Mouse (Mus musculus) ES-E14 (cell line): Measurements from ENCODE around the gene Nfyb. TPM values are rescaled to one million over a fixed set of nuclear protein-coding genes. Genes with fewer than 3 reads are reported as not detected.

Experiments used
- DNase-seq: peaks from one replicate; pipeline ENCODE4 v3.0.0-alpha.2; 2013; ENCODE audit warnings: low read depth, low spot score
- H3K27ac ChIP-seq: 2 replicates; pipeline ENCODE4 v1.5.1; 2012; ENCODE audit warnings: low read depth, mild to moderate bottlenecking, low read length, moderate library complexity, mixed read lengths; ENCODE audit not compliant: poor library complexity, insufficient read depth, severe bottlenecking
- H3K36me3 ChIP-seq: 2 replicates; pipeline ENCODE4 v1.6.1; 2012; ENCODE audit warnings: mild to moderate bottlenecking, low read length, moderate library complexity, mixed read lengths; ENCODE audit not compliant: control insufficient read depth, poor library complexity, insufficient read depth, severe bottlenecking
- H3K4me1 ChIP-seq, 2 experiments: fragments of 150-350 bp in 1 of 2; sonication (generic) in 1 of 2; 2 replicates each; pipeline ENCODE4 v1.6.1; 2012; ENCODE audit warnings: low read length in 2 of 2, mild to moderate bottlenecking in 1 of 2, mixed read lengths in 1 of 2; ENCODE audit not compliant: control insufficient read depth in 2 of 2, insufficient read depth in 2 of 2, poor library complexity in 1 of 2
- H3K4me3 ChIP-seq, 2 experiments: fragments of 150-350 bp in 1 of 2; sonication (generic) in 1 of 2; 2 replicates each; pipeline ENCODE4 v1.5.1; 2012; ENCODE audit warnings: low read length in 2 of 2, low read depth in 1 of 2, mild to moderate bottlenecking in 1 of 2, mixed read lengths in 1 of 2; ENCODE audit not compliant: insufficient read depth in 1 of 2, poor library complexity in 1 of 2, severe bottlenecking in 1 of 2
- H3K9ac ChIP-seq: 2 replicates; pipeline ENCODE4 v1.6.1; 2012; ENCODE audit warnings: low read depth, mild to moderate bottlenecking, low read length, mixed read lengths; ENCODE audit not compliant: poor library complexity, insufficient read depth, severe bottlenecking
- H3K9me3 ChIP-seq: fragments of 150-350 bp; sonication (generic); 2 replicates; pipeline ENCODE4 v1.6.1; 2012; ENCODE audit warnings: low read depth, mild to moderate bottlenecking, low read length; ENCODE audit not compliant: control insufficient read depth, insufficient read depth
- CHD2 ChIP-seq: IDR thresholded peaks from 2 replicates; pipeline ENCODE4 v1.6.1; 2014; ENCODE audit warnings: mild to moderate bottlenecking, low read depth, low read length, inconsistent platforms
- HCFC1 ChIP-seq: IDR thresholded peaks from 2 replicates; pipeline ENCODE4 v1.6.1; 2012; ENCODE audit warnings: low read length, inconsistent platforms, borderline replicate concordance; ENCODE audit not compliant: insufficient read depth
- MAFK ChIP-seq: IDR thresholded peaks from 2 replicates; pipeline ENCODE4 v1.6.1; 2014; ENCODE audit warnings: mild to moderate bottlenecking, low read depth, low read length, inconsistent platforms; ENCODE audit not compliant: insufficient read depth
- ZC3H11A ChIP-seq: IDR thresholded peaks from 2 replicates; pipeline ENCODE4 v1.6.1; 2012; ENCODE audit warnings: low read depth, mild to moderate bottlenecking, inconsistent platforms, low read length, borderline replicate concordance
- ZNF384 ChIP-seq: IDR thresholded peaks from 2 replicates; pipeline ENCODE4 v1.6.1; 2012; ENCODE audit warnings: low read depth, low read length, inconsistent platforms
- in situ Hi-C, 2 experiments: fragments of 600-800 bp; cut with MboI; formaldehyde crosslinking; loops; one replicate each; pipeline ENCODE4 v1.15.1; 2025; ENCODE audit warnings: low sequenced_read_pairs in 2 of 2, inconsistent platforms in 1 of 2; ENCODE audit not compliant: unreplicated experiment in 2 of 2
- total RNA-seq: library from RNA; depleted of rRNA; stranded (reverse); fragments of 300-350 nt; gene quantifications from 2 replicates; pipeline ENCODE4 v1.2.3, GENCODE M21; 2012

Gene Nfyb
- total RNA-seq, 1 experiment = 46.9 TPM

DNA sequence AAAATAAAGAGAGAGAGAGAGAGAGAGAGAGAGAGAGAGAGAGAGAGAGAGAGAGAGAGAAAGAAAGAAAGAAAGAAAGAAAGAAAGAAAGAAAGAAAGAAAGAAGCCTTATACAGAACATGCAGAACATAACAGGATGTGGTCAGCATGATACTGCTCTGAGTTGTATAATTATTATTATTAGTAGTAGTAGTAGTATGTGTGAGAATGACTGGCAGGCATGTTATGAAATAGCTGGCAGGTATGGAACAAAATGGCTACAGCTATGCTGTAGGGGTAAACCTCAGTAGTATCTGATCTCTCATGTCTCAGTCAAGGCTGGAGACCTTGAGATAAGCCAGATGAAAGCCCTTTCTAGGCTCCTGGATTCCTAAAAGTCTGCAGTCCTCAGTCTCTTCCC is 25.2 kb upstream of the Nfyb start:
- TF ChIP-seq CHD2 = no peak
- TF ChIP-seq ZNF384 = no peak
- no peak for TF ChIP-seq MAFK
- TF ChIP-seq ZC3H11A = no peak
- TF ChIP-seq HCFC1 = no peak
- no peaks in the 10 kb centered on the region for H3K9me3 ChIP-seq
- in situ Hi-C loops = no loop called here
- H3K4me1 ChIP-seq = no peaks in the 10 kb centered on the region
- H3K27ac ChIP-seq = no peak overlapping the region
- no peaks in the 10 kb centered on the region for H3K36me3 ChIP-seq
- no peak for DNase-seq
- no peak overlapping the region for H3K9ac ChIP-seq
- no peak overlapping the region for H3K4me3 ChIP-seq

DNA sequence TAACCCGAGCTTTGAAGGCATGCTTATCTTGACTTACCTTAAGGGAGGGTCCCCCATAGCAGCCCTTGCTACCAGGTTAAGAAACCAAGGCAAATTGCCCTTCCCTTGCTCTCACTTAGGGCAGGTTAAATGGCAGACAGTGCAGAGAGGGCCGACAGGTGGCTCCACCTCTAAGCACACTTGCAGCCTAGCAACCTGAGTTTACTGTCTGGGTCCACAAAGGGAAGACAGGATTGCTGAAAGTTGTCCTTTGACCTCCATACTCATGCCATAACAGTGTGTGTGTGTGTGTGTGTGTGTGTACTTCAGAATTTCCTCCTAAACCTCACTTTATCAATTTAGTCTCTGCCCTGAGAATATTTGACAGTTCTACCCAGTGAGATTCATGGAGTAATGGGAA is 18.5 kb upstream of the Nfyb start:
- Histone ChIP-seq H3K9me3 (no peaks in the 10 kb centered on the region), H3K27ac (no peak overlapping the region), H3K9ac (no peak overlapping the region), H3K36me3 (no peaks in the 10 kb centered on the region), H3K4me3 (no peak overlapping the region), H3K4me1 (peaks cover 5 to 7% of the 10 kb centered on the region in 2 experiments; a peak in 3 of 4 replicates)
- TF ChIP-seq ZC3H11A (no peak), ZNF384 (no peak)
- in situ Hi-C loops = no loop called here
- no peak for DNase-seq

DNA sequence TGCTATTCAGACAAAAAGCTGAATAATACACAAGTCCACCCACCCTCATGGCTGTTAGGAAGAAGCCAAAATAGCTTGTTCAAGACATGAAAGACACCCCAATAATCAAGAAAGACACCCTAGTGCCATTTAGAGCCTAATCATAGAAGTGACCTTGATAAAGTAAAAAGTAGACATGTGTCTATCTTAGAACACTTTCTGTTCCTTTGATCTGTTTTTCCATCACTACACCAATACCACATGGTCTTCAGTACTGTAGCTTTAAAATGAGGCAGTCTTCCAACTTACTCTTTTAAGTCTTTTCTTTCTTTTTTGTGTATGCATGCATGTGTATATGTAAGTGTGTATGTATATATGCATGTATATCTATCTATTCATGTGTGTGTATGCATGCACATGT is 16.9 kb upstream of the Nfyb start:
- no peaks in the 10 kb centered on the region for H3K9me3 ChIP-seq
- in situ Hi-C loops = no loop called here
- H3K4me1 ChIP-seq = peaks cover 12 to 13% of the 10 kb centered on the region in 2 experiments
- no peak overlapping the region for H3K9ac ChIP-seq
- DNase-seq = no peak
- H3K4me3 ChIP-seq = no peak overlapping the region
- TF ChIP-seq ZNF384 (no peak), ZC3H11A (no peak), MAFK (no peak), CHD2 (no peak), HCFC1 (no peak)
- no peak overlapping the region for H3K27ac ChIP-seq
- H3K36me3 ChIP-seq = no peaks in the 10 kb centered on the region

DNA sequence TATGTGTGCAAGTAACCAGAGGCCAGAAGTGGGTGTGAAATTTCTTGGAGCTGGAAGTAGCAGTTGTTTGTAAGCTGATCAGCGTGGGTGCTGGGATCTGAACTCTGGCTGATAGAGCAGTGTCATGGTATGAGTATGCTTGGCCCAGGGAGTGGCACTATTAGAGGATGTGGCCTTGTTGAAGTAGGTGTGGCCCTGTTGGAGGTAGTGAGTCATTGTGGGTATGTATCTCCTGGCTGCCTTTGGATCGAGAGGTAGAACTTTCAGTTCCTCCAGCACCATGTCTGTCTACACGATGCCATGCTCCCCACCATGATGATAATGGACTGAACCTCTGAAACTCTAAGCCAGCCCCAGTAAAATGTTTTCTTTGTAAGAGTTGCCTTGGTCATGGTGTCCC is 16.4 kb upstream of the Nfyb start:
- H3K9me3 ChIP-seq = no peaks in the 10 kb centered on the region
- no peak overlapping the region for H3K9ac ChIP-seq
- in situ Hi-C loops = no loop called here
- H3K4me1 ChIP-seq = peaks cover 13% of the 10 kb centered on the region in 2 experiments
- no peak for DNase-seq
- TF ChIP-seq CHD2 (no peak), HCFC1 (no peak), ZC3H11A (no peak), ZNF384 (no peak), MAFK (no peak)
- H3K4me3 ChIP-seq = no peak overlapping the region
- H3K36me3 ChIP-seq = no peaks in the 10 kb centered on the region
- H3K27ac ChIP-seq = no peak overlapping the region

DNA sequence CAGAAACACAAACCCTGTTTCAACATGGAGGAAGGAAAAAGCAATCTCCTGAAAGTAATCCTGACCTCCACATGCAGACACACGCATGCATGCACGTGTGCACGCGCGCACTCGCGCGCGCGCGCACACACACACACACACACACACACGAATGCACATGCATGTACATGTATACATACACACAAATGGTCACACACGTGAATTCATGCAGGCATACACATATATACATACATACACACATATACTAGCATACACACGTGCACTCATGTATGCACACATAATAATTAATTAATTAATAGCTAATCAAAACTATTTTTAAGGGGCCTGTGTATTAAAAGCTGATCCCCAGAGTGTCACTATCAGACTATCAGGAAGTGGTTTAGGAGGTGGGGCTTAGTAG is 15.9 kb upstream of the Nfyb start:
- no peak overlapping the region for H3K9ac ChIP-seq
- no peaks in the 10 kb centered on the region for H3K36me3 ChIP-seq
- TF ChIP-seq CHD2 = no peak
- TF ChIP-seq ZC3H11A = no peak
- no peak overlapping the region for H3K4me3 ChIP-seq
- H3K27ac ChIP-seq = no peak overlapping the region
- H3K9me3 ChIP-seq = no peaks in the 10 kb centered on the region
- in situ Hi-C loops = no loop called here
- no peak for DNase-seq
- H3K4me1 ChIP-seq = peaks cover 13% of the 10 kb centered on the region in 2 experiments
